Comparison of ENCODE assay signal across 8 mouse cellular contexts in genomic region chr4:138494905-138495304, GRCm38 (mm10). TPM values are rescaled to one million over a fixed set of nuclear protein-coding genes. Genes with fewer than 3 reads are reported as not detected.
A peak's percentile ranks its signal among the peaks of the same experiment; 100 is the strongest.
DNase-seq lines count a peak whose midpoint lies in the region; ATAC-seq lines count a peak whose summit lies in the region.

No protein-coding gene starts in this region.

- no peak overlapping the region for H3K4me3 ChIP-seq in forebrain, embryonic 10.5 days
- no peak overlapping the region for H3K4me3 ChIP-seq in forebrain, embryonic 15.5 days

- H3K36me3 ChIP-seq in forebrain, embryonic 10.5 days (replicated peaks): no peaks in the 10 kb centered on the region
- no peaks in the 10 kb centered on the region for H3K36me3 ChIP-seq in forebrain, embryonic 15.5 days

- H3K27me3 ChIP-seq in forebrain, embryonic 10.5 days (ENCODE audit: poor library complexity, severe bottlenecking): peaks cover 34% of the 10 kb centered on the region; the same call in 1 of the 2 replicates
- no peaks in the 10 kb centered on the region for H3K27me3 ChIP-seq in forebrain, embryonic 15.5 days

- H3K4me1 ChIP-seq in forebrain, embryonic 10.5 days: peaks cover 57% of the 10 kb centered on the region
- H3K4me1 ChIP-seq in forebrain, embryonic 15.5 days: peaks cover 44% of the 10 kb centered on the region

- WGBS in forebrain, embryonic 10.5 days: 33% methylated on average over 5 of the region's 5 CpGs
- WGBS in forebrain, embryonic 15.5 days: 24% methylated on average over 5 of the region's 5 CpGs

- H3K27ac ChIP-seq in forebrain, embryonic 10.5 days: peak overlapping the region; percentile 65; the same call in 1 of the 2 replicates
- H3K27ac ChIP-seq in forebrain, embryonic 15.5 days (replicated peaks): no peak overlapping the region

- H3K9ac ChIP-seq in forebrain, embryonic 15.5 days (replicated peaks): no peak overlapping the region

- no peaks in the 10 kb centered on the region for H3K9me3 ChIP-seq in forebrain, embryonic 10.5 days
- H3K9me3 ChIP-seq in forebrain, embryonic 15.5 days: no peaks in the 10 kb centered on the region

- peak; percentile 34 for DNase-seq in forebrain, embryonic 10.5 days (ENCODE audit: extremely low spot score, low spot score)
- DNase-seq in embryo, embryonic 10 days (ENCODE audit: low spot score): peak; percentile 63
- DNase-seq in heart, postnatal 14 days: peak; percentile 40 to 47
- DNase-seq in lung, postnatal 10 days: peak; percentile 67
- DNase-seq in skeletal muscle tissue, adult 2 months (ENCODE audit: low read depth, low spot score): peak; percentile 54
- no peak for DNase-seq in yolk sac, embryonic 10.5 days (ENCODE audit: low spot score)

- intact Hi-C loops in heart, postnatal 14 days (cut with DNase I): no loop called here

- no peak overlapping the region for H3K4me2 ChIP-seq in forebrain, embryonic 15.5 days (replicated peaks)

- ATAC-seq in forebrain, embryonic 15.5 days (replicated peaks): no peak; the same call in 1 of the 2 replicates
- ATAC-seq in granulocyte monocyte progenitor cell, adult 5-6 weeks (replicated peaks; ENCODE audit: poor library complexity, severe bottlenecking): no peak

RNA-seq across cellular contexts. Expression of gene Camk2n1, which starts 40.8 kb away (rescaled TPM):
- 0.96 and 0.98 TPM in 2 replicates for polyA plus RNA-seq in forebrain, embryonic 10.5 days (2016; fragmentation: Nextera tagmentation; extraction: Ambion mirVana)
- 9.7 and 10.7 TPM in 2 replicates for polyA plus RNA-seq in forebrain, embryonic 15.5 days (2015; fragmentation: Nextera tagmentation; extraction: Ambion mirVana)
- total RNA-seq in heart, postnatal 14 days (2021): 1 to 10 TPM; 8.4 to 8.7 TPM
- total RNA-seq in granulocyte monocyte progenitor cell, adult 5-6 weeks (2014; fragmentation: Nextera tagmentation): not detected in 2 replicates
- not detected in 2 replicates for total RNA-seq in granulocyte monocyte progenitor cell, adult 5-6 weeks (2017)

Comparison
In these comparisons a context has a peak if more than half of its experiments do, and no peak if none do; other contexts are left out.
1. RNA of gene Camk2n1, which starts 40.8 kb away (total RNA-seq): 8.4 to 8.7 TPM in heart, postnatal 14 days; not detected in granulocyte monocyte progenitor cell, adult 5-6 weeks; every median in the first group is over 4 times any median in the second.